In genomic region chr10:117392832-117393195, GRCm38 (mm10) we compare ENCODE assay signal across 8 mouse cellular contexts. TPM values are rescaled to one million over a fixed set of nuclear protein-coding genes. Genes with fewer than 3 reads are reported as not detected.
DNase-seq lines count a peak whose midpoint lies in the region; ATAC-seq and TF ChIP-seq lines count a peak whose summit lies in the region.

No protein-coding gene starts in this region.

- H3K27ac ChIP-seq in kidney, embryonic 16.5 days (ENCODE audit: low read length), result no peak overlapping the region
- no peak overlapping the region for H3K27ac ChIP-seq in kidney, adult 2 months (ENCODE audit: insufficient read depth, low read depth, low read length)
- no peak overlapping the region for H3K27ac ChIP-seq in forebrain, embryonic 14.5 days (ENCODE audit: low read depth, low read length)
- H3K27ac ChIP-seq in liver, embryonic 14.5 days, result no peak overlapping the region
- H3K27ac ChIP-seq in neural tube, embryonic 15.5 days (replicated peaks), result no peak overlapping the region

- TF ChIP-seq POLR2A in kidney, adult 2 months (IDR thresholded peaks at IDR 0.05; ENCODE audit: low read depth, low read length), result no peak

- H3K4me1 ChIP-seq in kidney, embryonic 16.5 days (ENCODE audit: insufficient read depth, low read length), result peaks cover 6% of the 10 kb centered on the region; the same call in 1 of the 2 replicates
- H3K4me1 ChIP-seq in kidney, adult 2 months (ENCODE audit: control insufficient read depth, insufficient read depth, low read length), result no peaks in the 10 kb centered on the region
- H3K4me1 ChIP-seq in forebrain, embryonic 14.5 days (ENCODE audit: control insufficient read depth, insufficient read depth, low read length), result peaks cover 3% of the 10 kb centered on the region; the same call in 1 of the 2 replicates
- peaks cover 0 to 2% of the 10 kb centered on the region in 2 experiments; a peak in 1 of 4 replicates for H3K4me1 ChIP-seq in liver, embryonic 14.5 days (replicated peaks; ENCODE audit: control insufficient read depth in 2 of 2, insufficient read depth in 2 of 2, low read length in 1 of 2)
- peaks cover 9% of the 10 kb centered on the region; the same call in 1 of the 2 replicates for H3K4me1 ChIP-seq in neural tube, embryonic 15.5 days

- no peaks in the 10 kb centered on the region; the same call in 1 of the 2 replicates for H3K27me3 ChIP-seq in kidney, embryonic 16.5 days (ENCODE audit: insufficient read depth, low read length)
- H3K27me3 ChIP-seq in kidney, adult 2 months (replicated peaks; ENCODE audit: control insufficient read depth, insufficient read depth, low read length), result no peaks in the 10 kb centered on the region
- no peaks in the 10 kb centered on the region for H3K27me3 ChIP-seq in forebrain, embryonic 14.5 days (replicated peaks; ENCODE audit: control insufficient read depth, insufficient read depth, low read length)
- H3K27me3 ChIP-seq in liver, embryonic 14.5 days (ENCODE audit: control insufficient read depth, insufficient read depth, low read length), result no peaks in the 10 kb centered on the region
- H3K27me3 ChIP-seq in neural tube, embryonic 15.5 days (replicated peaks), result 0 out of 2 replicates have a peak, but pooled peaks cover 2% of the 10 kb centered on the region

- WGBS in kidney, embryonic 16.5 days, result 8% methylated on average over 6 of the region's 6 CpGs
- WGBS in kidney, adult 2 months, result 18% methylated on average over 6 of the region's 6 CpGs
- WGBS in forebrain, embryonic 14.5 days, result 16% methylated on average over 6 of the region's 6 CpGs
- WGBS in liver, embryonic 14.5 days (ENCODE audit: insufficient replicate concordance), result 4% methylated on average over 6 of the region's 6 CpGs
- 9% methylated on average over 6 of the region's 6 CpGs for WGBS in neural tube, embryonic 15.5 days

- TF ChIP-seq EP300 in liver, embryonic 14.5 days (IDR thresholded peaks at IDR 0.05; ENCODE audit: low read depth), result no peak

- TF ChIP-seq CTCF in kidney, adult 2 months (conservative IDR thresholded peaks at IDR 0.05; ENCODE audit: insufficient read depth, insufficient read length, low read depth, low read length), result no peak
- TF ChIP-seq CTCF in liver, embryonic 14.5 days (IDR thresholded peaks at IDR 0.05; ENCODE audit: low read depth), result no peak

- no peak for ATAC-seq in kidney, embryonic 16.5 days (ENCODE audit: low FRiP score, low TSS enrichment)
- no peak; the same call in 1 of the 2 replicates for ATAC-seq in forebrain, embryonic 14.5 days
- ATAC-seq in liver, embryonic 14.5 days (ENCODE audit: insufficient read depth), result 0 out of 2 replicates have a peak, but pooled peaks have one; percentile 42
- no peak for ATAC-seq in neural tube, embryonic 15.5 days (ENCODE audit: low FRiP score)

- H3K4me3 ChIP-seq in kidney, embryonic 16.5 days (ENCODE audit: low read length), result peak overlapping the region; percentile 48
- H3K4me3 ChIP-seq in kidney, adult 2 months (ENCODE audit: insufficient read depth, low read depth, low read length), result no peak overlapping the region
- H3K4me3 ChIP-seq in forebrain, embryonic 14.5 days (ENCODE audit: low read depth, low read length), result peak overlapping the region; percentile 26; the same call in 1 of the 2 replicates
- H3K4me3 ChIP-seq in liver, embryonic 14.5 days (ENCODE audit: insufficient read depth in 1 of 2, low read depth in 2 of 2, low read length in 2 of 2), result peak overlapping the region; percentile 46 to 63; a peak in 3 of 4 replicates
- peak overlapping the region; percentile 32 for H3K4me3 ChIP-seq in neural tube, embryonic 15.5 days (replicated peaks)

- peak overlapping the region; percentile 80 for H3K4me2 ChIP-seq in kidney, embryonic 16.5 days (replicated peaks; ENCODE audit: low read depth, low read length)
- peak overlapping the region; percentile 51 for H3K4me2 ChIP-seq in forebrain, embryonic 14.5 days (ENCODE audit: low read length)
- H3K4me2 ChIP-seq in liver, embryonic 14.5 days (ENCODE audit: low read depth), result peak overlapping the region; percentile 74
- H3K4me2 ChIP-seq in neural tube, embryonic 15.5 days, result peak overlapping the region; percentile 56

- no peak for DNase-seq in kidney, adult 2 months
- no peak for DNase-seq in forebrain, embryonic 14.5 days (ENCODE audit: low spot score)
- no peak for DNase-seq in liver, embryonic 14.5 days (ENCODE audit: low read depth in 3 of 3, low spot score in 3 of 3)
- DNase-seq in layer of hippocampus, postnatal 25 days (ENCODE audit: extremely low spot score in 1 of 2, low spot score in 1 of 2), result no peak
- DNase-seq in cerebellum, adult 9-10 months, result no peak
- no peak for DNase-seq in cerebellum, adult 18-20 months

- no peak overlapping the region for H3K9ac ChIP-seq in kidney, embryonic 16.5 days (replicated peaks; ENCODE audit: low read length)
- no peak overlapping the region for H3K9ac ChIP-seq in forebrain, embryonic 14.5 days (ENCODE audit: low read length)
- H3K9ac ChIP-seq in liver, embryonic 14.5 days (replicated peaks), result 0 out of 2 replicates have a peak overlapping the region, but pooled peaks have one; percentile 48
- no peak overlapping the region for H3K9ac ChIP-seq in neural tube, embryonic 15.5 days (replicated peaks)

- H3K9me3 ChIP-seq in kidney, embryonic 16.5 days (ENCODE audit: low read length), result no peaks in the 10 kb centered on the region
- no peaks in the 10 kb centered on the region for H3K9me3 ChIP-seq in forebrain, embryonic 14.5 days (replicated peaks; ENCODE audit: control insufficient read depth, low read length)
- no peaks in the 10 kb centered on the region for H3K9me3 ChIP-seq in liver, embryonic 14.5 days (ENCODE audit: control insufficient read depth, low read length)
- H3K9me3 ChIP-seq in neural tube, embryonic 15.5 days (replicated peaks), result no peaks in the 10 kb centered on the region

- no peaks in the 10 kb centered on the region for H3K36me3 ChIP-seq in kidney, embryonic 16.5 days (ENCODE audit: insufficient read depth, low read length)
- no peaks in the 10 kb centered on the region for H3K36me3 ChIP-seq in kidney, adult 2 months (ENCODE audit: control insufficient read depth, insufficient read depth, low read length)
- no peaks in the 10 kb centered on the region for H3K36me3 ChIP-seq in forebrain, embryonic 14.5 days (ENCODE audit: control insufficient read depth, insufficient read depth, low read length)
- H3K36me3 ChIP-seq in liver, embryonic 14.5 days (replicated peaks; ENCODE audit: control insufficient read depth, insufficient read depth, low read depth), result no peaks in the 10 kb centered on the region
- H3K36me3 ChIP-seq in neural tube, embryonic 15.5 days, result no peaks in the 10 kb centered on the region

RNA-seq across cellular contexts. Expression of gene Cpsf6, which starts 13.0 kb away (rescaled TPM):
- polyA plus RNA-seq in kidney, embryonic 16.5 days (2015; fragmentation: Nextera tagmentation; extraction: Ambion mirVana), result 151 and 171 TPM in 2 replicates
- 26.9 and 30.1 TPM in 2 replicates for polyA plus RNA-seq in kidney, adult 2 months (2012; rRNA removed)
- 188 and 232 TPM in 2 replicates for polyA plus RNA-seq in forebrain, embryonic 14.5 days (2014; fragmentation: Nextera tagmentation; extraction: Ambion mirVana)
- 22.8 and 27.5 TPM in 2 replicates for polyA plus RNA-seq in liver, embryonic 14.5 days (2012; rRNA removed)
- 51.7 and 54.5 TPM in 2 replicates for polyA plus RNA-seq in liver, embryonic 14.5 days (2014; fragmentation: Nextera tagmentation; extraction: Ambion mirVana)
- polyA plus RNA-seq in neural tube, embryonic 15.5 days (2015; fragmentation: Nextera tagmentation; extraction: Ambion mirVana), result 126 and 133 TPM in 2 replicates
- 100 to 1,000 TPM; 103 to 115 TPM for total RNA-seq in layer of hippocampus, postnatal 25 days (2021)
